Mouse (Mus musculus): Measurements from ENCODE around the gene Saysd1. TPM values are rescaled to one million over a fixed set of nuclear protein-coding genes. Genes with fewer than 3 reads are reported as not detected.

Saysd1 gene
- total and polyA plus RNA-seq, 3 experiments, result 3.2 to 4.4 TPM; not detected in 1

DNA sequence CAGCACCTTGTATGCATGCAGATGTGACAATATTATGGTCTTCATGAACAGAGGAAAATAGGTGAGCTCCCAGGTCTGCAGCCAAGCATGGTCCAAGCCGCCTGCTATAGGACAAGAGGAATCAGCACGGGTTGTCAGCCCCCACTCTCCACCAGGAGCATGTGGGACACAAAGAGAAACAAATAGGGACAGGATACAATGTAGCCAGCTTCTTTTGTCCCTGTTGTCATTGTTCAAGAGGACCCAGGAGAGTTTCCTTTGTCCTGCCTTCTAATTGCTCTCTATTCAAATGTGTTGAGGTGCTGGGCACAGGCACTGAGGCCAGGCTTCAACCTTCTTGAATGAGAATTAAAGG is 89.9 kb downstream of the Saysd1 start:
- DNase-seq (ENCODE audit: low read depth, low spot score), result no peak
- TF ChIP-seq MAFK (IDR thresholded peaks at IDR 0.05; ENCODE audit: borderline replicate concordance, low read depth, low read length), result no peak
- no peak for TF ChIP-seq MXI1 (IDR thresholded peaks at IDR 0.05; ENCODE audit: low read depth, low read length)
- no peak for TF ChIP-seq E2F4 (IDR thresholded peaks at IDR 0.05; ENCODE audit: borderline replicate concordance, low read depth, low read length)
- TF ChIP-seq ZC3H11A (IDR thresholded peaks at IDR 0.05; ENCODE audit: low read depth, low read length), result no peak
- no peak for TF ChIP-seq MAX (IDR thresholded peaks at IDR 0.05; ENCODE audit: low read length)
- TF ChIP-seq USF1 (IDR thresholded peaks at IDR 0.05; ENCODE audit: low read depth, low read length), result no peak
- no peaks in the 10 kb centered on the region for H3K36me3 ChIP-seq (ENCODE audit: control insufficient read depth in 1 of 2, insufficient read depth in 2 of 2, low read length in 2 of 2)
- H3K9me3 ChIP-seq (replicated peaks; ENCODE audit: insufficient read depth, low read length), result no peaks in the 10 kb centered on the region
- no peak overlapping the region for H3K4me3 ChIP-seq (ENCODE audit: control insufficient read depth in 1 of 2, insufficient read depth in 1 of 2, low read depth in 2 of 2, low read length in 2 of 2)
- peaks cover 0 to 3% of the 10 kb centered on the region in 2 experiments; a peak in 3 of 4 replicates for H3K27me3 ChIP-seq (ENCODE audit: control insufficient read depth in 1 of 2, insufficient read depth in 2 of 2, low read length in 2 of 2)
- H3K9ac ChIP-seq (ENCODE audit: control insufficient read depth, low read depth, low read length, poor library complexity, severe bottlenecking), result no peak overlapping the region
- H3K27ac ChIP-seq (ENCODE audit: control insufficient read depth, low read depth, low read length), result no peak overlapping the region
- H3K79me2 ChIP-seq (ENCODE audit: control insufficient read depth, insufficient read depth, low read length, poor library complexity), result no peaks in the 10 kb centered on the region
- H3K4me1 ChIP-seq (ENCODE audit: control insufficient read depth in 1 of 2, insufficient read depth in 2 of 2, low read length in 2 of 2), result no peaks in the 10 kb centered on the region

DNA sequence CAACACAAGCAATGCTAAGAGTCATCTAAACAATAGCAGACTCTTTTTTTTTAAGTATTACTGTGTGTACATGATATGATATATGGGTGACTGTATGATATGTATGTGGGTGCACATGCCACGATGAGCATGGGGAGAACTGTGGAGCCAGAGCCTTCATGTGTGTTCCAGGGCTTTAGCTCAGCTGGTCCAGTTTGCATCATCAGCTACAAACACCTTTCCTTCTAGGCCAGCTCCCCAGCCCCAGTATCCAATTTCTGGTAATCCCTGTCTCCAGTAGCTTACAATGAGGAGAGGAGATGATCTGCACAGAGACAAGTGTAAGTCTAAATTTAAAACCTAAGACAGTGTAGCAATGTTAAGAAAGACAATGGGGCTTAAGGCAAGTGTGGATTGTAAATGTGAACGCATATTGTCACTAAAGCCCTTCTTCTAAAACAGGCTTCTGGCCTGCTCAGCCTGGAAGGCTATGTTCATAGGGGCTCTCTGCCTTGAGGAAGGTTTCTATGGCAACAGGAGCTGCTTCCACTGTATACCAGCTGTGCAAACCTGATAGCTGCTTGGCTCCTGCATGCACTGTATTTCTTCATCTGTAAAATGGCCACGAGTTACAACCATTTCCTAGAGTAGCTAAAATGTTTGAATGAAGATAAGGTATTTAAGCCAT is 90.4 kb downstream of the Saysd1 start:
- Histone ChIP-seq H3K9ac (ENCODE audit: control insufficient read depth, low read depth, low read length, poor library complexity, severe bottlenecking) (no peak overlapping the region), H3K4me1 (ENCODE audit: control insufficient read depth in 1 of 2, insufficient read depth in 2 of 2, low read length in 2 of 2) (no peaks in the 10 kb centered on the region), H3K9me3 (replicated peaks; ENCODE audit: insufficient read depth, low read length) (no peaks in the 10 kb centered on the region), H3K79me2 (ENCODE audit: control insufficient read depth, insufficient read depth, low read length, poor library complexity) (no peaks in the 10 kb centered on the region), H3K36me3 (ENCODE audit: control insufficient read depth in 1 of 2, insufficient read depth in 2 of 2, low read length in 2 of 2) (no peaks in the 10 kb centered on the region), H3K4me3 (ENCODE audit: control insufficient read depth in 1 of 2, insufficient read depth in 1 of 2, low read depth in 2 of 2, low read length in 2 of 2) (no peak overlapping the region), H3K27me3 (ENCODE audit: control insufficient read depth in 1 of 2, insufficient read depth in 2 of 2, low read length in 2 of 2) (peaks cover 0 to 3% of the 10 kb centered on the region in 2 experiments; a peak in 3 of 4 replicates), H3K27ac (ENCODE audit: control insufficient read depth, low read depth, low read length) (no peak overlapping the region)
- TF ChIP-seq KAT2A (conservative IDR thresholded peaks at IDR 0.05; ENCODE audit: low read depth, low read length) (no peak), BHLHE40 (IDR thresholded peaks at IDR 0.05; ENCODE audit: borderline replicate concordance, low read depth, low read length) (no peak), CHD1 (IDR thresholded peaks at IDR 0.05; ENCODE audit: low read depth, low read length) (no peak)
- DNase-seq (ENCODE audit: low read depth, low spot score), result no peak

GRCm38 (mm10) chr14:20047291-20047690 is 91.0 kb downstream of the Saysd1 start:
- Histone ChIP-seq H3K4me1 (ENCODE audit: control insufficient read depth in 1 of 2, insufficient read depth in 2 of 2, low read length in 2 of 2) (no peaks in the 10 kb centered on the region), H3K4me3 (ENCODE audit: control insufficient read depth in 1 of 2, insufficient read depth in 1 of 2, low read depth in 2 of 2, low read length in 2 of 2) (no peak overlapping the region), H3K9me3 (replicated peaks; ENCODE audit: insufficient read depth, low read length) (no peaks in the 10 kb centered on the region), H3K27ac (ENCODE audit: control insufficient read depth, low read depth, low read length) (no peak overlapping the region), H3K36me3 (ENCODE audit: control insufficient read depth in 1 of 2, insufficient read depth in 2 of 2, low read length in 2 of 2) (no peaks in the 10 kb centered on the region), H3K27me3 (ENCODE audit: control insufficient read depth in 1 of 2, insufficient read depth in 2 of 2, low read length in 2 of 2) (peaks cover 0 to 3% of the 10 kb centered on the region in 2 experiments; a peak in 3 of 4 replicates), H3K9ac (ENCODE audit: control insufficient read depth, low read depth, low read length, poor library complexity, severe bottlenecking) (no peak overlapping the region), H3K79me2 (ENCODE audit: control insufficient read depth, insufficient read depth, low read length, poor library complexity) (no peaks in the 10 kb centered on the region)
- no peak for DNase-seq (ENCODE audit: low read depth, low spot score)
- TF ChIP-seq MAX (IDR thresholded peaks at IDR 0.05; ENCODE audit: low read length) (no peak), RAD21 (IDR thresholded peaks at IDR 0.05; ENCODE audit: low read depth, low read length) (no peak), USF1 (IDR thresholded peaks at IDR 0.05; ENCODE audit: low read depth, low read length) (no peak), MXI1 (IDR thresholded peaks at IDR 0.05; ENCODE audit: low read depth, low read length) (no peak), USF2 (IDR thresholded peaks at IDR 0.05; ENCODE audit: borderline replicate concordance in 1 of 2, insufficient read depth in 1 of 2, low read depth in 1 of 2, low read length in 2 of 2) (no peak), NELFE (IDR thresholded peaks at IDR 0.05; ENCODE audit: low read depth, low read length) (no peak)

Data from MEL (cell line).